Mouse (Mus musculus) left cerebral cortex, adult 9 months (tissue): Measurements from ENCODE around the gene Cdca4.
A peak's percentile ranks its signal among the peaks of the same experiment; 100 is the strongest.

ENCODE experiments used
- DNase-seq, 2 experiments: peaks; one replicate each; pipeline ENCODE4 v3.0.0; 2022; ENCODE audit warnings: low spot score in 2 of 2

Cdca4 gene

GRCm38 (mm10) chr12:112829244-112829864, at the start of gene Cdca4:
Cdca4 (minus strand) TSS chr12:112829423.
- DNase-seq: peak; percentile 90 to 95

GRCm38 (mm10) chr12:112877607-112878020, 48.4 kb upstream of the Cdca4 start:
- no peak for DNase-seq

- no peak for DNase-seq
Measured at GRCm38 (mm10) chr12:112877073-112877576, 47.9 kb upstream of the Cdca4 start.

- no peak for DNase-seq
Measured at GRCm38 (mm10) chr12:112876332-112877072, 47.3 kb upstream of the Cdca4 start.

- DNase-seq: peak; percentile 49 to 91
Measured at GRCm38 (mm10) chr12:112875225-112876013, 46.2 kb upstream of the Cdca4 start.

- DNase-seq: no peak
Measured at GRCm38 (mm10) chr12:112874199-112874598, 45.0 kb upstream of the Cdca4 start.

- DNase-seq: peak in 1 of 2 experiments; percentile 50
Measured at GRCm38 (mm10) chr12:112873452-112874190, 44.4 kb upstream of the Cdca4 start.

- DNase-seq: no peak
Measured at GRCm38 (mm10) chr12:112872991-112873390, 43.8 kb upstream of the Cdca4 start.

GRCm38 (mm10) chr12:112871272-112871671, 42.0 kb upstream of the Cdca4 start:
- DNase-seq: no peak

- no peak for DNase-seq
Measured at GRCm38 (mm10) chr12:112870775-112871174, 41.6 kb upstream of the Cdca4 start.

- no peak for DNase-seq
Measured at GRCm38 (mm10) chr12:112869783-112870204, 40.6 kb upstream of the Cdca4 start.

GRCm38 (mm10) chr12:112868178-112869087, 39.2 kb upstream of the Cdca4 start, which contains the start of gene Gpr132:
Gpr132 (minus strand) TSS chr12:112868228.
- no peak for DNase-seq

GRCm38 (mm10) chr12:112867106-112867674, 38.0 kb upstream of the Cdca4 start:
- no peak for DNase-seq

- no peak for DNase-seq
Measured at GRCm38 (mm10) chr12:112866467-112867080, 37.4 kb upstream of the Cdca4 start.

- no peak for DNase-seq
Measured at GRCm38 (mm10) chr12:112864804-112865203, 35.6 kb upstream of the Cdca4 start.

GRCm38 (mm10) chr12:112861911-112862321, 32.7 kb upstream of the Cdca4 start:
- DNase-seq: no peak

- DNase-seq: no peak
Measured at GRCm38 (mm10) chr12:112860765-112861164, 31.5 kb upstream of the Cdca4 start.

- no peak for DNase-seq
Measured at GRCm38 (mm10) chr12:112859930-112860329, 30.7 kb upstream of the Cdca4 start.

- no peak for DNase-seq
Measured at GRCm38 (mm10) chr12:112858581-112859336, 29.5 kb upstream of the Cdca4 start.
